Mouse (Mus musculus) lung, postnatal 0 days (tissue): Measurements from ENCODE around the gene Col5a3. TPM values are rescaled to one million over a fixed set of nuclear protein-coding genes. Genes with fewer than 3 reads are reported as not detected.
A peak's percentile ranks its signal among the peaks of the same experiment; 100 is the strongest.

Source experiments
- ATAC-seq: fragments of 200-750 bp; cut with Nextera tagmentation; 2 replicates; pipeline ENCODE4 v1.8.0; 2017; ENCODE audit warnings: moderate library complexity
- DNase-seq: peaks from one replicate; pipeline ENCODE4 v3.0.0-alpha.2; 2016; ENCODE audit warnings: low spot score
- H3K27ac ChIP-seq: fragments of 300-500 bp; sonication (generic); 2 replicates; pipeline ENCODE4 v1.5.1; 2014; ENCODE audit warnings: antibody characterized with exemption, mild to moderate bottlenecking, low read length, mixed read lengths
- H3K27me3 ChIP-seq: fragments of 300-500 bp; sonication (generic); replicated peaks from 2 replicates; pipeline ENCODE4 v1.6.1; 2014; ENCODE audit warnings: low read length, mixed read lengths; ENCODE audit not compliant: insufficient read depth
- H3K36me3 ChIP-seq: fragments of 300-500 bp; sonication (generic); 2 replicates; pipeline ENCODE4 v1.6.1; 2014; ENCODE audit warnings: low read length, mixed read lengths; ENCODE audit not compliant: insufficient read depth
- H3K4me1 ChIP-seq: fragments of 300-500 bp; sonication (generic); 2 replicates; pipeline ENCODE4 v1.6.1; 2014; ENCODE audit warnings: antibody characterized with exemption, low read depth, low read length, mixed read lengths; ENCODE audit not compliant: insufficient read depth
- H3K4me2 ChIP-seq: fragments of 300-500 bp; sonication (generic); replicated peaks from 2 replicates; pipeline ENCODE4 v1.6.1; 2014; ENCODE audit warnings: low read depth, mild to moderate bottlenecking, low read length, moderate library complexity, mixed read lengths
- H3K4me3 ChIP-seq: fragments of 300-500 bp; sonication (generic); 2 replicates; pipeline ENCODE4 v1.5.1; 2014; ENCODE audit warnings: low read depth, low read length
- H3K9ac ChIP-seq: fragments of 300-500 bp; sonication (generic); replicated peaks from 2 replicates; pipeline ENCODE4 v1.6.1; 2014; ENCODE audit warnings: low read depth, mild to moderate bottlenecking
- H3K9me3 ChIP-seq: fragments of 300-500 bp; sonication (generic); 2 replicates; pipeline ENCODE4 v1.6.1; 2016; ENCODE audit warnings: low read length, mixed read lengths
- CTCF ChIP-seq: IDR thresholded peaks from 2 replicates; pipeline ENCODE4 v1.5.1; 2016; ENCODE audit warnings: antibody characterized with exemption, mild to moderate bottlenecking
- EP300 ChIP-seq: IDR thresholded peaks from 2 replicates; pipeline ENCODE4 v1.6.1; 2016; ENCODE audit warnings: antibody characterized with exemption, mild to moderate bottlenecking, control low read depth
- whole genome bisulfite sequencing: fragments of 180-500 bp; shearing (Covaris S2); extraction: QIAGEN DNeasy Blood & Tissue Kit; methylation state at CpG from one replicate; pipeline ENCODE4 v1.1.7; 2014; 5-methylcytosine and 5-hydroxymethylcytosine counted together
- polyA plus RNA-seq: library from polyadenylated mRNA; unstranded; fragments of >200 nt; fragmentation: Nextera tagmentation; extraction: Ambion mirVana; gene quantifications from 2 replicates; pipeline ENCODE4 v1.2.1, GENCODE M21; 2015

Gene Col5a3
- polyA plus RNA-seq, 1 experiment from 2014 or later = 0.44 TPM

DNA sequence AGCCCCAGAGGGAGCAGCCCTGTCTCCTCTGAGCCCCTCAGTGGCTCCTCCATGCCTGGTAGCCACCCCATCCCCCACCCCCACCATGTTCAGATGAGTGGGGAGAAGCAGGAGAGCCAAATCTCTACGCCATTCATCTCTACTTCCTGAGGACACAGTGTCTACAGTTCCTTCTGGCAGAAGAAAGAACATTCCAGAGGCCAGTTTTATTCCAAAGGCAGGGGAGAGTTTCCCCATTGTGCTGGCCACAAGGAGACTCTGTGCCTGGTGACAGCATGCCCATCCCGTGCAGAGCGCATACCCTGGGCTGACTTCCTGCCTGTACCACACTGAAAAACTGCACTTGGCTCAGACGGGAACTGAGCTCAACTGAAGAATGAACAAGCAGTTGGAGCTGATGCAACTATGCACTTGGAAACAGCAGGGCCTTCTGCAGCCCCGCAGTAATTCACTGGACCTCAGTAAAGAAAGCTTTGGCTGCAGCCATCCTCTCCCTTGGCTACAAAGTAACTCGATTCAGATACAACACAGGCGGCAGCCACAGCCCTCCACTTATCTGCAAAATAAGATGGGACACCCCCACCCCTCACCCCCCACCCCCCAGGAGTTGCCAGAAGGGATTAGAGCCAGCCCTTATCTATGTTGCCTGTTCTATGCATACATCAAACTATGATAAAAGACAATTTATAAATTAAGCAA lies 20.6 kb downstream of the Col5a3 start:
- no peak overlapping the region for H3K4me2 ChIP-seq
- H3K27ac ChIP-seq = no peak overlapping the region
- H3K9ac ChIP-seq = no peak overlapping the region
- no peak overlapping the region for H3K4me3 ChIP-seq
- no peak for TF ChIP-seq EP300
- no peaks in the 10 kb centered on the region for H3K36me3 ChIP-seq
- WGBS = 13% methylated on average over 7 of the region's 7 CpGs
- no peaks in the 10 kb centered on the region for H3K9me3 ChIP-seq
- DNase-seq (peak; percentile 37), ATAC-seq (peak; percentile 69)
- H3K27me3 ChIP-seq = no peaks in the 10 kb centered on the region
- H3K4me1 ChIP-seq = no peaks in the 10 kb centered on the region

- TF ChIP-seq CTCF = no peak
- TF ChIP-seq EP300 = no peak
- H3K4me1 ChIP-seq = no peaks in the 10 kb centered on the region
- H3K4me3 ChIP-seq = no peak overlapping the region
- no peaks in the 10 kb centered on the region for H3K36me3 ChIP-seq
- H3K9me3 ChIP-seq = no peaks in the 10 kb centered on the region
- no peak overlapping the region for H3K4me2 ChIP-seq
- ATAC-seq = no peak
- no peak overlapping the region for H3K9ac ChIP-seq
- no peak overlapping the region for H3K27ac ChIP-seq
- no peaks in the 10 kb centered on the region for H3K27me3 ChIP-seq
- WGBS = 65% methylated on average over 3 of the region's 3 CpGs
- DNase-seq = no peak
Measured at GRCm38 (mm10) chr9:20790345-20790744, 24.5 kb downstream of the Col5a3 start.

GRCm38 (mm10) chr9:20789651-20790050 lies 25.2 kb downstream of the Col5a3 start:
- Histone ChIP-seq H3K27ac (no peak overlapping the region), H3K4me1 (no peaks in the 10 kb centered on the region), H3K27me3 (no peaks in the 10 kb centered on the region), H3K36me3 (no peaks in the 10 kb centered on the region), H3K9ac (no peak overlapping the region), H3K4me2 (no peak overlapping the region), H3K9me3 (no peaks in the 10 kb centered on the region), H3K4me3 (no peak overlapping the region)
- WGBS = 82% methylated on average over 3 of the region's 4 CpGs
- no peak for ATAC-seq
- no peak for DNase-seq
- TF ChIP-seq CTCF (no peak), EP300 (no peak)

GRCm38 (mm10) chr9:20787992-20788391 lies 26.9 kb downstream of the Col5a3 start:
- no peaks in the 10 kb centered on the region; the same call in 1 of the 2 replicates for H3K9me3 ChIP-seq
- ATAC-seq (no peak), DNase-seq (no peak)
- no peak overlapping the region for H3K4me3 ChIP-seq
- H3K27ac ChIP-seq = no peak overlapping the region
- H3K4me1 ChIP-seq = no peaks in the 10 kb centered on the region
- no peak overlapping the region for H3K9ac ChIP-seq
- TF ChIP-seq EP300 = no peak
- TF ChIP-seq CTCF = no peak
- no peaks in the 10 kb centered on the region for H3K27me3 ChIP-seq
- H3K36me3 ChIP-seq = no peaks in the 10 kb centered on the region
- 75% methylated on average over 8 of the region's 8 CpGs for WGBS
- no peak overlapping the region for H3K4me2 ChIP-seq

- DNase-seq = no peak
- H3K4me3 ChIP-seq = no peak overlapping the region
- ATAC-seq = no peak
- no peak overlapping the region for H3K27ac ChIP-seq
- H3K9me3 ChIP-seq = no peaks in the 10 kb centered on the region; the same call in 1 of the 2 replicates
- no peaks in the 10 kb centered on the region for H3K4me1 ChIP-seq
- H3K4me2 ChIP-seq = no peak overlapping the region
- no peaks in the 10 kb centered on the region for H3K27me3 ChIP-seq
- WGBS = 62% methylated on average over 6 of the region's 6 CpGs
- no peak overlapping the region for H3K9ac ChIP-seq
- no peak for TF ChIP-seq EP300
- TF ChIP-seq CTCF = no peak
- H3K36me3 ChIP-seq = no peaks in the 10 kb centered on the region
Measured at GRCm38 (mm10) chr9:20785055-20785454, 29.8 kb downstream of the Col5a3 start.

DNA sequence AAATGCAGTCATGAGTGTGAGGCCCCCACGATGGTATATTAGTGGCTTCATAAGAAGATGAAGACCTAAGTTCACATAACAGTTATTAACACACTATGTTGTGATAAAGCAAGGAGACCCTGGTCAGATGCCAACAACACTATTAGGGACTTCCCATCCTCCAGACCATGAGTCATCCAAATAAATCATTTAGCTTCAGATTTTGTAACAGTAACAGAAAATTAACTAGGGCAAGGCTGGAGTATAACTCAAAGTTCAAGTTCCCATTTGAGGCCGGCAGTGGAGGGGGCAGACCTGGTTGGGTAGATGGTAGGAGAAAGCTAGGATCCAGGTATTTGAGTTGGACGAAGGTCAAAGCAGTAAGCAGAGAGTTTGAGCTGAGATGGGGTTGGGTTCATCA lies 33.6 kb downstream of the Col5a3 start:
- no peak for ATAC-seq
- 84% methylated on average over 3 of the region's 3 CpGs for WGBS
- TF ChIP-seq EP300 (no peak), CTCF (no peak)
- Histone ChIP-seq H3K4me3 (no peak overlapping the region), H3K36me3 (no peaks in the 10 kb centered on the region), H3K9ac (no peak overlapping the region), H3K4me1 (no peaks in the 10 kb centered on the region), H3K4me2 (no peak overlapping the region), H3K27me3 (no peaks in the 10 kb centered on the region), H3K27ac (no peak overlapping the region), H3K9me3 (no peaks in the 10 kb centered on the region; the same call in 1 of the 2 replicates)
- peak; percentile 5 for DNase-seq

DNA sequence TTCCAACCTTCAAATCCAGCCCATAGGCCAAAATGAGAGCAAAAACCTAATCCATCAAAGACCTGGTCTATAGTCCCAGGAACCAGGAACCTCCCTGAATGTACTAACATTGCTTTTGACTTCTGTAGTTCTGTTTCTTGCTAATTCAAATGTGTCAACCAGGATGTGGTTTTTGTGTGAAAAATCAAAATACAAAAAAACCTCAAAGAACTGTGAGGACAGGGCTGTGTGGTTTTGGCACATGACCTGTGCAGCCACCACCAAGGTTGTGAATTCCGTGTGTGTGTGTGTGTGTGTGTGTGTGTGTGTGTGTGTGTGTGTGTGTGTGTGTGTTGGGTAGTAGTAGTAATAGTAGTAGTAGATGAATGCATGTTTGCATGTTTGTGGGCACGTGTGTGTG lies 49.6 kb downstream of the Col5a3 start:
- no peaks in the 10 kb centered on the region for H3K9me3 ChIP-seq
- no peak overlapping the region for H3K9ac ChIP-seq
- ATAC-seq (no peak), DNase-seq (no peak)
- no peaks in the 10 kb centered on the region for H3K36me3 ChIP-seq
- H3K4me2 ChIP-seq = no peak overlapping the region
- H3K4me3 ChIP-seq = no peak overlapping the region
- TF ChIP-seq EP300 = no peak
- H3K4me1 ChIP-seq = no peaks in the 10 kb centered on the region
- H3K27me3 ChIP-seq = no peaks in the 10 kb centered on the region
- 74% methylated on average over 2 of the region's 2 CpGs for WGBS
- no peak overlapping the region for H3K27ac ChIP-seq
